Mouse (Mus musculus) adrenal gland, postnatal 14 days (tissue): ENCODE data around the gene Zfp853. TPM values are rescaled to one million over a fixed set of nuclear protein-coding genes. Genes with fewer than 3 reads are reported as not detected.

ENCODE experiments used
- DNase-seq: peaks from one replicate; pipeline ENCODE4 v3.0.0; 2021; ENCODE audit warnings: mixed read lengths
- total RNA-seq: library from RNA; stranded (reverse); gene quantifications from 2 replicates; pipeline ENCODE4 v1.2.3, GENCODE M21; 2021

Zfp853 gene
- total RNA-seq, 1 experiment from 2014 or later = 0.41 TPM

DNA sequence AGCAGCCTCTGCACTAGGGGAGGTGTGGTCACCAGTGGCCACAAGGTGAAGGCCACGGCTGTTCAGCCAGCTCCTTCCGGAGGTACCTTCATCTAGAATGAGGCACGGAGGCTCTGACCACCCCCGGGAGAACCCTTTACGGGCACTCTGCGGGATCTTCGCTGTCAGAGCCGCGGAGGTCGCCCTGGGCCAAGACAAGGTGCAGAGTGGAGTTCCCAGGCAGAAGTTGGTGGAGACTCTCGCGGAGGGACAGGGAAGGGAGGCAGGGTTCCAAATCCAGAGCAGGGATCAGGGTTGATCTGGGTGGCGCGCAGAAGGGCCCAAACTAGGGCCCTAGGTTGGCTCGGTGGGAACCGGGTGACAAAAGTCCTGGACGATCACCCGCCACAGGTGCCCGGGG is 544 bp downstream of the Zfp853 start:
- DNase-seq = no peak

DNA sequence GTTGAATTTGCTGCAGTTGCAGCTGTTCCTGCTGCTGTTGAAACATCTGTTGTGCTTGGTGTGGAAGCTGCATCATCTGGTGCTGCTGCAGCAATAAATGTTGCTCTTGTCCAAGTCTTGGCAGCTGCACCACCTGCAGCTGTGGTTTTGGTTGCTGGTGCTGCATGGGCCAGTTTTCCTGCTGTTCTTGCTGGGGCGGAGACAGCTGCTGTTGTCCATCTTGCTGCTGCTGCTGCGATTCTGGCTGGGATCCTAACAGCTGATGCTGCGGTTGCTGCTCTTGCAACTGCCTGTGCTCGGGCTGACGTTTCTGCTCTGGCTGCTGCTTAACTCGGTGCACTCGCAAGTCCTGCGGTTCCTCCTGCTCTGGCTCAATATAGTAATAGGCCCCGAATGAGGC is 4.1 kb downstream of the Zfp853 start:
- no peak for DNase-seq

GRCm38 (mm10) chr5:143288378-143288911 is 5.0 kb downstream of the Zfp853 start:
- no peak for DNase-seq

GRCm38 (mm10) chr5:143287774-143288328 is 5.6 kb downstream of the Zfp853 start:
- peak; percentile 31 for DNase-seq

DNA sequence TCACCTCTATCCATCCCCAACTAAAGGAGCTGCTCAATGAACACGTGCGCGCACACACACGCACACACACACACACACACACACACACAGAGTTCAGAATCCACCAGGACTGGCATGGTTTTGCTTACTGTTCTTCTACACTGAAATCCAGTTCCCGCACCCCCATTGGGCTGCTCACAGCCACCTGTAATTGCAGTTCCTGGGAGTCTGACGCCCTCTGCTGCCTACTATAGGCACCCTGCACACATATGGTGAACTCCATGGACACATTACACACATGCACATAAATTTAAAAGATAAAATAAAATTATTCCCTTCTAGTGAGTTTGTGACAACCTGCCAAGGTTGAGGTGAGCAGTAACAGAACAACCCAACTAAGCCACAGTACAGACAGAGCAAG is 8.7 kb downstream of the Zfp853 start:
- DNase-seq = no peak

DNA sequence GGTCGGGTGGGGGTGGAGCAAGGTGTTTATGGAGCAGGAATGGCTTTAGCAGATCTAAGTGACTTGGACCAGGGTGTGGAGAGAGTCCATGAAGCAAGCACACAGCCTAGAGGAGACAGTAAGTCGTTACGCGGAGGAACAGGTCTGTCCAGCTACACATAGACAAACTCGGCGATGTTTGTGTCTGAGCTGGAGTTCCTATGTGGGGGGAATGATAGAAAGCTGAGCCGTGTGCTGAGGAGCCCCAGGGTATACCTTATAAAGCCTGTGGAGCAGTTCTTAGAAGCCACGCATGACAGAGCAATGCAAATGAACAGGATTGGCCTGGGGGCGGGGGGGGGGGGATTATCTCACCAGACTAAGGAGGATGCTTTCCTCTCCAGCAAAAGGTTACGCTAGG is 14.2 kb downstream of the Zfp853 start:
- DNase-seq = no peak

DNA sequence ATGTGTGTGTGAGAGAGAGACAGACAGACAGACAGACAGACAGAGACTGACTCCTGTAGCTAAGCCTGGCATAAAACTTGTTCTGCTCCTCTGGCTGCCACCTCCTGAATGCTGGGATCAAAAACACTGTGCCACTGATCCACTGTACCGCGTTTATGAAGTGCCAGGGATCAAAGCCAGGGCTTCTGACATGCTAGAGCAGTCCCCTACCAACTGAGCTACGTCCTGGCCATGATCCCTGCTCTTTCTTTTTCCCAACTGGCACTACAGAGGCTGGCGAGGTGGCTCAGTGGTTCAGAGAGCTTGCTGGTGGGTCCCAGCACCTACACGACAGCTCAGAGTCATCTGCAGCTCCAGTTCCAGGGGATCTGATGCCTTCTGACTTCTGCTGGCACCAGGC is 17.7 kb downstream of the Zfp853 start:
- no peak for DNase-seq

DNA sequence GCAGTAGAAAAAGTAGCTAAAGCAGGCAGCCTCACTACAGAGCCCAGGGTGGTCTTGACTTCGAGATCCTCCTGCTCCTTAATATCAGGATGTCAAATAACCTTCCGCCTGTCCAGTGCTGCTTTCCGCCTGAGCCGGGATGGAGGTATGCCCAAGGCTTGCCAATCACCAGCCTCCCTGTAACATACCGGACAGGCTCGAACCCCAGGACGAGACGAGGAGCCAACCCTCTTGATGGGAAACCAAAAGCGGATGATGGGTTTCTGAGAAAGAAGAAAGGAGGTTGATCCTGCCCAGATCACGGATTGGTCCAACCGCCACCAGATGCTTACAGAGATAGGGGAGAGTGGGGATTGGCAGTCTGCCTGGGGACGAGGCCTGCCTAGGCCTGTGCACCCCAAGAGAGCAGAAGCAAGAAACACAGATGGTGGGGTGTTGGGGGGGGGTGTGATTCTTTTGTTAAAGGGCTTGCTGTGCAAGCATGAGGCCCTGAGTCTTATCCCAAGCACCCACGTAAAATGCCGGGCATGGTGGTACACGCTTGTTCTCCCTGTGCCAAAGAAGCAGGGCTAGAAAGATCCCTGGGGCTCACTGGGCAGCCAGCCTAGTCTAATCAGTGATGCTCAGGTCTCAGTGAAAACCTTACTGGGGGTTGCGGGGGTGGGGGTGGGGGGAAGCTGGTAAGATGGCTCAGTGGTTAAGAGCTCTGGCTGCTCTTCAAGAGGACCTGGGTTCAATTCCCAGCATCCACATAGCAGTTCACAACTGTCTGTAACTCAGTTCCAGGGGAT is 20.7 kb downstream of the Zfp853 start:
- DNase-seq = no peak

DNA sequence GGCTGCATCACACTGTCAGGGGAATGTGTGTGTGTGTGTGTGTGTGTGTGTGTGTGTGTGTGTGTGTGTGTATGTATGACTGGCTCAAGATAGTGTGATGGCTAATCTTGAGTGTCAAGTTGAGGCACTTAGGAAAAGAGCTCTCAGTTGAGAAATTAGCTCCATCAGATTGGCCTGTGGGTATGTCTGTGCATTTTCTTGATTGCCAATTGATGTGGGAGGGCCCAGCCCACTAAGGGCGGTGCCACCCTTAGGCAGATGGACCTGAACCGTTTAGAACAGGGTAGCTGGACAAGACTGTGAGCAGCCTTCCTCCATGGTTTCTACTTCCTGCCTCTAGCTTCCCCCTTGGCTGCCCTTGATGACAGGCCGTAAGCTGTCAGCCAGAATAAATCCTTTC is 21.3 kb downstream of the Zfp853 start:
- no peak for DNase-seq

- no peak for DNase-seq
These were observed 21.8 kb downstream of the Zfp853 start for GRCm38 (mm10) chr5:143271642-143272041.

DNA sequence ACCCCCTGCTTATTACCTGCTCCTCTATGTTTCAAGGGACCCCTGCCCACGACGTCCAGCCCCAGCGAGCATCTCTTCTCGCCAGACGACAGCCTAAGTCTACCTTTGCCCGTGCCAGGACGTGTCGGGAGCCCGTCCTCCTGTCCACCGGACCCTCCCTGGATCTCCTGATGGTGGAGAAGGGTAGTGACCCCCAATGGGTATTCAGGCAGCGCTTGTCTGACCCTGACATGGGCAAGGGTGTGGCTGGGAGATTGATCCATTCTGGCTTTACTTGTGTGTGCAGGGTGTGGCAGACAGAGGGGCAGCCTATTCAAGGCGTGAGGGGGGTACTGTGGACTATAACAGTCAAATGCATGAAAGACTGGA is 23.3 kb downstream of the Zfp853 start:
- no peak for DNase-seq

DNA sequence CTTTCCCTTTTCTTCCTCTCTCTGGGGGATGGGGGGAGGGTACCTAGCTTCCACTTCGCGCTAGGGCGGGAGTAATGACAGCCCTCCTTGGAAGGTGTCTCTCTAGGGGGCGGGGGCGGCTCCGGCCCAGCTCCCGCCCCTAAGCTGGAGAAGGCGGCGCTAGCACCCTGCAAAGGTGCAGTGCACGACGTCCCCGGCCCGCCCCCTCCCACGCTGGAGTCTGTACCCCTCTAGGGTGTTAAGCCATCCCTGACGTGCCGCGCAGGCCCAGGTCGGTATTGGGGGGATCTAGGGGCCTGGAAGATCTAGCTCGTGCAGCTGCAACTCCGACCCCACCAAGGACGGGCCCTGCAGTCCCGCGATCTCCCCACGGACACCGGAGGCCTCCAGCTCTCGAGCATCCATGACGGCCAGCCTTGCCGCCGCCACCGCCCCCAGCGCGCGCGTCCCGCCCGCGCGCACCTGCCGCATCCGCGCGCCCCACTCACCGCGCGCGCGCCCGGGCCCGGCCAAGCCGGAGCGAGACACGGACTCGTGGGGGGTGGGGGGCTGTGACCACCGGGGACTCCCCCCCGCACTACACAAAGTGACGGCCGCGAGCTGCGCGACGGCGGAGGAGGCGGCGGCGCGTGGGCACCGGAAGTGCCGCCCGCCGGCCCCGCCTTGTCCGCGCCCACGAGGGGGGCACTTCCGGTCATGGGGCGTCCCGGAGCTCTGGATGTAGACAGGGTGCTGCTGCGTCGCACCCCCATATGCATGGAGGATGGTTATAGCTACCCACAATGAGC is 23.9 kb downstream of the Zfp853 start, which contains the start of gene Zfp316:
TSS of gene Zfp316 (minus strand) at position 660 of the 788 bp plus-strand sequence.
- peak; percentile 87 for DNase-seq

- DNase-seq = no peak
These were observed 24.4 kb downstream of the Zfp853 start for GRCm38 (mm10) chr5:143268985-143269362.

DNA sequence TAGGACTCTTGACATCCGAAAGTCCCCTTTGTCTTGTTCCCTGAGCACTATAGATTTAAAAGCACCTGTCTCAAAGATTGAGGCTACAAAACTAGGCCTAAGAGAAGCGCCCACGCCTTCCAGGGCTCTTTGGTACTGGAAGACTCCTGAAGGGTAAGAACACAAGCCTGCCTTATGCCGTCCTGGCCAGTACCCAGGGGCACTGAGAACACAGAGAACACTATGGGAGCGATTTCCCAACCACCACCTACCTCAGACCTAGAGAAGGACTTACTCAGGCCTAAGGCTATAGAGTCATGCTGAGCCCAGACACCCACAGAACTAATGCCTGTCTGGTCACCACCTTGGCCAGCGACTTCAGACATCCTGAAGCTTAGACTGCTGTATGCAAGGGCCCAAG is 26.6 kb downstream of the Zfp853 start:
- no peak for DNase-seq

DNA sequence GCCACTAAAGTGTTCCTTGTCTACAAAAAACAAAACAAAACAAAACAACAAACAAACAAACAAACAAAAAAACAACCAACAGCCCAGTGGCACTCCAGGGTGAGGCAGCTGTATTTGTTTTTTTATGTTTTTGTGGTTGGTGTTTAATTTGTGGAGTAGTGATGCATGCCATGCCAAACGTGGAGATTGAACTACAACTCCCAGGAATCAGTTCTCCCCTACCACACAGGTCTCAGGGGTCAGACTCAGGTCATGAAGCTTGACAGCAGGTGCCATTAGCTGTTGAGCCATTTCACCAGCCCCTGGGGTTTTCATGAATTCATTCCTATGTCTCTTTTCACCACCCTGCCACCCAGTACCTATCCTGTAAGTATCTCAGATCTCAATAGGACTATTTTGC is 28.0 kb downstream of the Zfp853 start:
- DNase-seq = no peak

GRCm38 (mm10) chr5:143264689-143265088 is 28.7 kb downstream of the Zfp853 start:
- peak; percentile 72 for DNase-seq

- no peak for DNase-seq
These were observed 31.8 kb downstream of the Zfp853 start for GRCm38 (mm10) chr5:143261636-143262035.

- no peak for DNase-seq
These were observed 37.6 kb downstream of the Zfp853 start for GRCm38 (mm10) chr5:143255802-143256201.

DNA sequence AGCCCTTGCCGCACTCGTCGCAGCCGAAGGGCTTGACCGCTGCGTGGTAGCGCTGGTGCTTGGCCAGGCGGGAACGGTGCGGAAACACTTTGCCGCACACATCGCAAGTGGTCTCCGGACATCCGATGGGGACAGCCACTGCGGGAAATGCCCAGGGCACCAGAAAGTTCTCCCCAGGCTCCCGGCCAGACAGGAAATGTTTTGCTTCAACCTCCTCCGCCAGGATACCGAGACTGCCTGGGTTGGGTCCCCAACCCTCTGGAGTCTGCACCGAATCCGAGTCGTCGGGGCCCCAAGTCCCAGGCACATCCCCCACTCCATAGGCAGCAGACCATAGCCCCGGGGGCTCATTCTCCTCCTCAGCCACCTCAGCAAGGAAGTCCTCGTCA is 38.3 kb downstream of the Zfp853 start:
- no peak for DNase-seq

DNA sequence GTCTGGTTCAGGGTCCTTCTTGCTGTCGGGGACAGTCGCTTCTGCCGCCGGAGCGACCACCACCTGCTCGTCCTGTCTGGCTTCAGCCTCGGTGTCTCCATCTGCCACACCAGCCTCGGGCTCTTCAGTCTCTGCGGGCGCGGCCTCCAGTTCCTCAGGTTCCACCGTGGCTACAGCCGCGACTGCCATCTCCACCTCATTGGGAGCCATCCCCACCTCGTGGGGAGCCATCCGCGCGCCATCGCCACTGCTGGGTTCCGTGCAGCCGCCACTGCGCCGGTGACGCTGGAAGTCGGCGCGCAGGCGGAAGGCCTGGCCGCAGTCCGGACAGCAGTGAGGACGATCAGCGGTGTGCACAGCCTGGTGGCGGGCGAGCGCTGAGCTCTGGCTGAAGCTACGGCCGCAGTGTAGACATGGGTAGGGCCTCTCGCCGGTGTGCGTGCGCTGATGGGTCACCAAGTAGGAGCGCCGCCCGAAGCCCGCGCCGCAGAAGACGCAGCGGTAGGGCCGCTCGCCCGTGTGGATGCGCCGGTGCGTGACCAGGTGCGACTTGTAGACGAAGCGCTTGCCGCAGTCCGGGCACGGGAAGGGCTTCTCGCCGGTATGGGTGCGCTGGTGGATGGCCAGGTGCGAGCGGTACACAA is 38.8 kb downstream of the Zfp853 start:
- no peak for DNase-seq

- no peak for DNase-seq
These were observed 39.4 kb downstream of the Zfp853 start for GRCm38 (mm10) chr5:143253881-143254486.
